Mouse (Mus musculus): Measurements from ENCODE around the gene Kmt5c.
"Not testable (repeated sequence)": the region's sequence is repeated elsewhere in the genome, so short reads cannot be mapped to it uniquely, and the experiment has no call there.

The Kmt5c gene

DNA sequence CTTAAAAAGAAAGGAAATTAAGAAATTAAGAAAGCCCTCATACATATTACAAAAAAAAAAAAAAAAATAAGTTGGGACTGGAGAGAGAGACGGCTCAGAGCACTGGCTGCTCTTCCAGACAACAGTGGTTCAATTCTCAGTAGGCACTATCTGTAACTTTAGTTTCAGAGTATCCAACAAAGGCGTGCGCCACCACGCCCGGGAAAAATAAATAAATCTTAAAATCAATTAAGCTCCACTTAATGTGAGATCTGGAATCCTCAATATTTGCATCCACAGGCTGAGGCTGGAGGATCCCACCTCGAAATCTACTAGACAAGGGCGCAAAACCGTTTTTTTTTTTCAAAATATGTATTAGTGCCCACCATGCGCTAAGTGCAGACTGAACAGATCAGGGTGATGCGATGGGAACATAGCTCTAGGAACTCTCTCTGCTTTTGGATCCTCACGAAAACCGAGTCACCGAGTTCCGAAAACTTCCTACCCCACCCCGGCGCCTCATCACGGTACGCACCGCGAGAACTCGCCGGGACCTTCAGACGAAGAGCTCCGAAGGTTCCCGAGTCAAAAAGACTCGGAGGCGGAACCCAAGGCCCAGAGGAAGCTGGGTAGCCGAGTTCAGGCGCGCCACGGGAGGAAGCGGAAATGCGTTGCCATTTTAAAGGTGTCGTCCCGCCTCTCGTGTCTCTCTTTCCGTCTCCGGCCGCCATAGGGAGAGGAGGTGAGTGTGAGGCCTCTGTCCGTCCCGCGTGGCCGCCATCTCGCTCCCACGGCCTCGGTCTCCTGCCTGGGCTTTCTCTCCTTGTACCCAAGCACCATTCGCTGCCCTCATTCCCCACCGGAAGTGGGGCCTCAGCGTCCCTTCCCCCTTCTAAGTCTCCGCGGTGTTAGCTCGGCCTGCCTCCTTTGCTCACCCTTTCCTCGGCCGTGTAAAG lies 52.6 kb downstream of the Kmt5c start, which contains the start of gene Rpl28:
Gene Rpl28 (plus strand): TSS at position 597 of the 935 bp plus-strand sequence.
- DNase-seq = peak; percentile 97

- DNase-seq = not testable (repeated sequence)
These were observed 53.3 kb downstream of the Kmt5c start for GRCm38 (mm10) chr7:4793248-4793647.

GRCm38 (mm10) chr7:4793674-4794073 lies 53.8 kb downstream of the Kmt5c start:
- no peak for DNase-seq

GRCm38 (mm10) chr7:4794631-4795168 lies 54.8 kb downstream of the Kmt5c start:
- DNase-seq = no peak

DNA sequence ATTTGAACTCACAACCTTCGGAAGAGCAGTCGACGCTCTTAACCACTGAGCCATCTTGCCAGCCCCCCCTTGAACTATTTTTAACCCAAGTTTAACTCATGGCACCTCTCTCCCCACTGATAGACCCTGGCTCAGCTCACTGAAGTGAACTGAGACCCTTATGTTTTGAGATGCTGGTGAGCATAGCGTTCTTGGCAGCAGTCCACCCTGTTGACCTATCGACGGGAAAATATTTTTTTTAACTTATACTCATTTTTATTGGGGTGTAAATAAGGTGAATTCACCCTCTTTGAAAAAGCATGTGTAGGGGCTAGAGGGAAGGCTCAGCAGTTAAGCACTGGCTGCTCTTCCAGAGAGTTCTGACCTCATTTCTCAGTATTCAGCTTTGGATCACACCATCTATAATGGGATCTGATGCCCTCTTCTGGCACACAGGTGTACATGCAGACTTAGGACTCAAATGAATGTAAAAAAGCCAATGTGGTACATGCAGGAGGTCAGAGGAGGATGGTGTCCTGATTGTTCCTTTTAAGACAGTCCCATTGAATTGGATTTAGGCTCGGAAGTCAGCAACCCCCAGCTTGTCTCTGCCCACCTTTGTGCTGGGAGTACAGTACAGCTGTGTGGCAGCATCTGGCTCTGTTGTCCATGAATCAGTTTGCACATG lies 56.0 kb downstream of the Kmt5c start:
- DNase-seq = peak; percentile 61

Data from lung, postnatal 36 days (tissue).